Mouse (Mus musculus) heart, postnatal 4 days (tissue): ENCODE results near the gene Dnaaf5. TPM values are rescaled to one million over a fixed set of nuclear protein-coding genes. Genes with fewer than 3 reads are reported as not detected.

ENCODE experiments used
- DNase-seq: peaks from one replicate; pipeline ENCODE4 v3.0.0; 2021
- total RNA-seq, 2 experiments: library from RNA; stranded (reverse); gene quantifications; 2 replicates each; pipeline ENCODE4 v1.2.3; 2021

Dnaaf5 gene
- total RNA-seq, 2 experiments from 2014 or later: 19.1 to 19.5 TPM

GRCm38 (mm10) chr5:139199636-139199994, 49.6 kb downstream of the Dnaaf5 start:
- no peak for DNase-seq

- DNase-seq: peak; percentile 99
Observed at GRCm38 (mm10) chr5:139199995-139200769, 50.2 kb downstream of the Dnaaf5 start, which contains the start of gene Sun1. Gene Sun1 (plus strand): TSS chr5:139200637.

DNA sequence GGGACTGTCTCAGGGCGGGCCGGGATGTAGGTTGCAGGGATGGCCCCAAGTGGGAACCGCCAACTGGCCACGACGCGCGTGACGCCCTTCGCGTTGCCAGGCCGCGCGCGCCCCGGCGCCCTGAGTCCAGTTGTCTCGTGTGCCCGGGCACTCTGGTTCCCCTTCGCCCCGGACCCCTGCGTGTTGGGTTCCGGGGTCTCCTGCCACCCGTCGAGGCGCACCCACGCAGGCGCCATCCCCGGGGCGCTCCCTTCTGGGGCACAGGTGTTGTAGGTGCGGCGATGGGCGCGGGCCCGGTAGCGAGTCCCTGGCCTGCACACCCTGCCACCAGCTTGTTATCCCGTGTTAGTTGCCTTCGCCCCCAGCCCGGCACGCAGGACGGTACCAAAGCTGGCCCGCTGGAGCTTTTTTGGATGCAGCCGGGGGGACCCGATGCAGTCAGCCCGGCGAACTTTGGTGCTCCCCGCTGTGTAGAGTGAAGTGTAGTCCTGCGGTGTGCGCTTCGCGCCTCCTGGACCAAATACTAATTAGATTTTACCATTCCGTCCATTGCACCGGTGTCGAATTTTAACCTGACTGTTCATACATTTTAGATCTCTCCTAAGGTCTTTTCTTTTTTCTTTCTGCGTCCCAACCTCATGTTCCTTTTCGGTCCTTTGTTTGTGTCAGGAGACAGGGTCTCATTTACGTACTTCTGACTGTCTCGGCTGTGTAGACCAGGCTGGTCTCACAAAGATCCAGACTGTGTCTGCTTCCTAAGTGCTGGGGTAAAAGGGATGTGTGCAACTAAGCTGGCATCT, 50.9 kb downstream of the Dnaaf5 start:
- no peak for DNase-seq

DNA sequence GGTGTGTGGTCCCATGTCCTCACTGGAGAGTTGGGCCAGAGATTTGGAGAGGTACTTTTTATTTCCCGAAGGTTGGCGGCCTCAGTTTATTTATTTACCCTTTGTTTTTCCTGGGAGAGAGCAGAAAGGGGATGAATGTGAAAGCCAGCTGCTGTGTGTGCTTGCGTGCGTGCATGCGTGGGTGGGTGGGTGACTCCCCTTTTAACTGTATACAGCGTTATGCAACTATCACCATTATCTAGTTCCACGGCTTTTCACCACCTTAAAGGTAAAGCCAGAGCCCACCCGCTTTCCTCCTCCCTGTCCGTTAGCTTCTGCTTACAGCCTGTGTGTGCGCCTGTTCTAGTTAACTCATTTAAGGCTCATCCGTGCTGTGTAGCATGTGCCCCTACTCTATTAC, 52.1 kb downstream of the Dnaaf5 start:
- no peak for DNase-seq

GRCm38 (mm10) chr5:139203312-139203711, 53.3 kb downstream of the Dnaaf5 start:
- DNase-seq: no peak

GRCm38 (mm10) chr5:139206081-139206480, 56.1 kb downstream of the Dnaaf5 start:
- no peak for DNase-seq

DNA sequence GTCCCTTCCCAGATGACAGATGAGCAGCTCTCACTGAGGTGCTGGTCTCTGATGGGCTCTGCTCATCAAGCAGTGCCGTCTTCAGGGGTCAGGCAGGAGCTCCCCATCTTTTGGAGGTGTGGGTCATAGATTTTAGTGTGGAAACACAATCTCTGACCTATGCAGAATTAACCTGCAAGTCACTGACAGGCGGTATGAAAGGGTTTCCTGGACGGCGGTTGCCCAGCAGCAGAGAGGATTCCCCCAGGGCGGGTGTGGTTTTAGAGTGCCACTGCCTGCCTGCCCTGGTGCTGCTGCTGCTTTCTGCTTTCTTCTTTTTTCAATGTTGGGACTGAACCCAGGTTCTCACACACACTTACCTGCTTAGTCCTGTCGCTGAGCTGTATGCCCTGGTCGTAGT, 56.5 kb downstream of the Dnaaf5 start:
- DNase-seq: no peak

DNA sequence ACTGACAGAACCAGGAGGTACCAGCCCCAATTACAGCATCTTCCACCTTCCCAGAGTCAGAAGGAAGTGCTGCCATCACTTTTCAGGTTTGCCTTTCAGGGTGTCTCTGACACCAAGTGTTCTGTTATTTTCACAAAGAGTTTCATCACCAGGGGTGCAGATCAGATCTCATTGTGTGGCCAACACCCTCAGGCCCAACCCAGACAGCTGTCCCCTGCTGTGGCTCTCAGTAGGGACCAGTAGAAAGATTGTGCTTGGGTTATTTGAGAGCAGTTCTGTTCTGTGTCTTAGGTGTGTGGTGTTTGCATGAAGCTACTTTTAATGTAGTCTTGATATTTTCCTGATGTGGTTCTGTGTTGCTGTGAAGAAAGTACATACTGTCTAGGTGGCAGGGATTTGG, 58.2 kb downstream of the Dnaaf5 start:
- DNase-seq: no peak

GRCm38 (mm10) chr5:139208871-139209684, 59.1 kb downstream of the Dnaaf5 start:
- peak; percentile 9 for DNase-seq

DNA sequence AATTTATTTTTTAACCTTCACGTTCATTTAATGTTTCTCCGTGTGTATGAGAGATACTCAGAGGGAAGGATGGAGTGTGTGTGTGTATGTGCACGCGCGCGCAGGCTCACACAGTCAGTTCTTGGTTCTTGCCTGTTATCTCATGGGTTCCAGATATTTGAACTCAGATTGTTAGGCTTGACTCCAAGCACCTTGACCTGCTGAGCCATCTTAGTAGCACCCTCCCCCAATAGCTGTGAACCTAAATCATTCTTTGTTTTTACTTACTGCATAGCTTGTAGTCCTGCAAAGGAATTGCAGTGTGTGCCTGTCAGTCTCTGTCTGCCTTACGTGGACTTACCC, 59.6 kb downstream of the Dnaaf5 start:
- DNase-seq: no peak

DNA sequence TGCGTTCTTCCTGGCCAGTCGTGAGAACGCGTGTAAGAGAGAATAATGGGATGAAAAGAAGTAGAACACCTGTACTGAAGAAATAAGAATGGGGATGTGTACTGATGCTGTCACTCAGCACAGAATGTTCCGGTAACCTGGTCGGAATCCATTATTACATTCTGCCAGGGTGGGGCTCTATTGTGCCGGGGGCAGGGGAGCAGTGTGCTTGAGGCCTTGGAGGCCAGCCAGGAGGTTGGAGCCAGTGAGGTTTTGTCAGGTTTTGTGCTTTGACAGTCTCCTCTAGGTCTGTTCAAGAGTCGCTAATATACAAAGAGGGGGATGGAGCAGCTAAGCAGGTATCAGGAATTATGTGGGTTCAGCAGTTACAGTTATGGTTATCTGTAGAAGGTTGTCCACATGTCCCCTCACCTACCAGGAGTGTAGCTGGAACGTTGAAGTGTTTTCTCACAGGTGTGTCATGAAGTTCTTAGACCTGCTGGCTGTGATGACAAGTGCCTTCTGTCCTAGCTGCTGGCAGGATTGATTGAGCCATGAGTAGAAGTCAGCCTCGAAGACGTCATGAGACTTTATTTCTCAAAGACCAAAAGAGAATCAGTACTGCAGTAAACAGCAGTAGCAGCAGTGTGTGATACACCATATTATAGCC, 61.8 kb downstream of the Dnaaf5 start:
- DNase-seq: peak; percentile 43

DNA sequence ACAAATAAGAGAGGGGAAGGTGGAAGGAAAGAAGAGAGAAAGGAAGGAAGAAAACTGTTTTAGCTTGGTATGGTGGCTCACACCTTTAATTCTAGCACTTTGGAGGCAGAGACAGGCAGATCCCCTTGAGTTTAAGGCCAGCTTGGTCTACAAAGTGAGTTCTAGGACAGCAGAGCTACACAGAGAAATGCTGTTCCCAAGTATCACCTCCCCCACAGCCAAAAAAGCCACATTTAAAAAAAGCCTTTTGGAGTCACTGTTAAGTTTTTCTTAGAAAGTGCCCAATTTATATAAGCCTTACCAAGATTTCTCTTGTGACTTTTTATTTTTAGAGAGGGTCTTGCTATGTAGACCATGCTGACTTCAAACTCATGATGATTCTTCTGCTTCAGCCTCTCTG, 64.3 kb downstream of the Dnaaf5 start:
- DNase-seq: no peak

DNA sequence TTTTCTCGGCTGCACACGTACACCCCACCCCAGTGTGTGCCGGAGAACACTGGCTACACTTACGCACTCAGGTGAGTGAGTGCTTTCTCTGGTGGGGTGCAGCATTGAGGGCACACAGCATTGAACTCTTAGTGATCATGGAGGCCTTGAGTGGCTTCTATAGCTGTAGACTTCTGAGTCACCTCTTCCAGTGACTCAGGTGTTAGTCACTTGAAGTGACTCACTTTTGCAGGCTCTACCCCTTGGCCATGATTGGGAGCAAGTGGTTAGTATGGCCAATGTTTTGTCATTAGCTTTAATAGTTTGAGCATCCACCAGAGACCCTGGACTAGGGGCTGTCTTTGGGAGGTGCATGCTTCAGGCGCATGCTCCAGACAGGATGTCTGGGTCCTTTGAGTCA, 65.2 kb downstream of the Dnaaf5 start:
- DNase-seq: no peak

DNA sequence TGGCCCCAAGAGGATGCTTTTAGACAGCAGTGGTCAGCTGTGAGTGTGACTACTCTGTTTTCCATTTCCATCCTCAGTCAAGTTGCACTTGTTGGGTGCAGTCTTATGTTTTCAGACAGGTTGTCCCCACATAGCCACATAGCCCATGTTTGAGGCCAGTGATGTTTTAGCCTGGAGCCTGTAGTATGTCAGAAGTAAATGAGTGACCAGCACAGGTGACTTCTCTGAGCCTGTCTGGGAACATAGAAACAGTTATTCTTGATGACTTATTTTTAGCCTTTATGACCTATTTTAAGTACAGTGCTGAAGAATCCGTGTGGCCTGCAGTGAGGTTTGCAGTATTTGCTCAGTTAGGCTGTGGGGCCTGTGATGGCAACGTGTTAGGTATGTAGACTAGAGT, 66.1 kb downstream of the Dnaaf5 start:
- DNase-seq: no peak

GRCm38 (mm10) chr5:139216774-139217173, 66.8 kb downstream of the Dnaaf5 start:
- DNase-seq: no peak

GRCm38 (mm10) chr5:139220006-139220515, 70.0 kb downstream of the Dnaaf5 start:
- DNase-seq: peak; percentile 20

DNA sequence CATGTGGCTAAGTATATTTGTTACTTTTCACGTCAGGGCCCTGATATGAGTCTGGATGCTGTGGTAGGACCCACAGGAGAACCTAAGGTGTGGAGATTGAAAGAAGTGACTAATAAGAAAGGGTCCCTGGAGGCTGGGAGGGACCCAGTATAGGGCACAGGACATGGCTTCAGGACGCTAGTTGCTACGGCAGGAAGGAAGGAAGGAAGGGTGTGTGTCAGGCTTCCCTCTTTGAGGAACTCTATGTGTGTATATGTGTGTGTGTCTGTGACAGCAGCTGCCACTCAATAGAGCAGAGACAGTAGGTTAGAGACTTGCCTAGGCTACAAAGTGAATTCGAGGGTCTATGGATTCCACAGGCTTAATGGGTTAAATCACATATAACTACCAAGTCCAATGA, 70.6 kb downstream of the Dnaaf5 start:
- DNase-seq: no peak

DNA sequence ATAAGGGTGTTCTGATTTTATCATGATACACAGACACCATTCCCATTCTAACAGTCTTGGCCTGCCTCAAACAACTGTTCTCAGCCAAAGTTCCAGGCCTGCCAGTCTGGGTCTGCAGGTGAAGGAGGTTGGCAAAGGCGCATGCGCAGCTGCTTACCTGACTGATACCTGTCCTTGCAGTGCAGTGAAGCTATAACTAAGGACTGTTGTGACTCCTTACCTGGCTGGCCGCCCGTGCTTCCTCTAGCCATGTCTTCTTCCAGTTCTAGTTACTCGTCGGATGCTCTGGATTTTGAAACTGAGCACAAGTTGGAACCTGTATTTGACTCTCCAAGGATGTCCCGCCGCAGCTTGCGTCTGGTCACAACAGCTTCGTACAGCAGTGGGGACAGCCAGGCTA, 73.3 kb downstream of the Dnaaf5 start:
- DNase-seq: no peak

GRCm38 (mm10) chr5:139227236-139227635, 77.2 kb downstream of the Dnaaf5 start:
- no peak for DNase-seq

DNA sequence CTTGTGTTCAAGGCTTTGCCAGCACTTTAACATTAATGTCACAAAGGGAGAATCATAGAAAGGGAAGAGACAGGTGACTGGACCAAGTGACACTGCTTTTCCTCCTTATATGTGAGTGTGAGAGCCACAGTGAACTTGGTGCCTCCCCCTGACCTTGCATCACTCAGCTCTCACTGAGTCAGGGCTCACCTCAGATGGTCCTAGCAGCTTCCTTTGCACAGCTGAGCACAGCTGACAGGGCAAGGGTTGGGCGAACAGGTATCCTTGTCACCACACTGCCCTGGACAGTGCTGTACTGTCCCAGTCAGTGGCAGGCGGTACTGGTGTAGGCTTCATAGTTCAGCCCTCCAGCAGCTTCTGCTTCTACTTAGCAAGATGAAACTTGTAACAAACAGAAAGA, 77.6 kb downstream of the Dnaaf5 start:
- no peak for DNase-seq

GRCm38 (mm10) chr5:139228318-139228717, 78.3 kb downstream of the Dnaaf5 start:
- DNase-seq: no peak

DNA sequence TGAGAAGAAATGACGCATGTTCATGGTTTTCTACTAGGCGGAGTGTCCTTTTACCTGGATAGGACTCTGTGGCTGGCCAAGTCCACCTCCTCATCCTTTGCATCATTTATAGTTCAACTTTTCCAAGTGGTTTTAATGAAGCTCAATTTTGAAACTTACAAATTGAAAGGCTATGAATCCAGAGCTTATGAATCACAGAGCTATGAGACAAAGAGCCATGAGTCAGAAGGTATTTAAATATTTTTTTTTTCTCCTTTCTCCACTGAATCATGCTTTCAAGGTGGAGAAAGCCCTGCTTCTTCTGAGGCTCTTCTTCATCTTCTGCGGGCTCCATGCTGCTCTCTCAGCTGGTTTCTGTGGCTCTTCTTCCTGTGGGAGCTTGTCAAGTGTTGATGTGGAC, 79.7 kb downstream of the Dnaaf5 start:
- no peak for DNase-seq
